Mouse (Mus musculus) small intestine, adult 2 months (tissue): ENCODE results near the gene Zfp384. TPM values are rescaled to one million over a fixed set of nuclear protein-coding genes. Genes with fewer than 3 reads are reported as not detected.
"Not testable (repeated sequence)": the region's sequence is repeated elsewhere in the genome, so short reads cannot be mapped to it uniquely, and the experiment has no call there.

ENCODE experiments used
- H3K27ac ChIP-seq: fragments of 200-500 bp; 2 replicates; pipeline ENCODE4 v1.5.1; 2012; ENCODE audit warnings: low read depth, low read length, control low read depth, inconsistent platforms; ENCODE audit not compliant: insufficient read depth
- H3K27me3 ChIP-seq: fragments of 200-500 bp; 2 replicates; pipeline ENCODE4 v1.6.1; 2012; ENCODE audit warnings: mild to moderate bottlenecking, moderate library complexity, low read length, inconsistent platforms; ENCODE audit not compliant: control insufficient read depth, insufficient read depth
- H3K36me3 ChIP-seq: fragments of 200-500 bp; 2 replicates; pipeline ENCODE4 v1.6.1; 2012; ENCODE audit warnings: mild to moderate bottlenecking, low read length, control low read depth, inconsistent platforms; ENCODE audit not compliant: control insufficient read depth, insufficient read depth
- H3K4me1 ChIP-seq: fragments of 200-500 bp; 2 replicates; pipeline ENCODE4 v1.6.1; 2012; ENCODE audit warnings: low read length, inconsistent platforms, mixed read lengths; ENCODE audit not compliant: control insufficient read depth, insufficient read depth, insufficient read length
- H3K4me3 ChIP-seq: fragments of 200-500 bp; 2 replicates; pipeline ENCODE4 v1.5.1; 2012; ENCODE audit warnings: low read depth, mild to moderate bottlenecking, control low read depth, inconsistent platforms, low read length, moderate library complexity
- CTCF ChIP-seq: fragments of 200-500 bp; IDR thresholded peaks from 2 replicates; pipeline ENCODE4 v1.5.1; 2012; ENCODE audit warnings: low read depth, mild to moderate bottlenecking, control low read depth, inconsistent platforms, low read length, moderate library complexity, mixed read lengths; ENCODE audit not compliant: insufficient replicate concordance, insufficient read length; ENCODE audit errors: extremely low read depth
- POLR2A ChIP-seq: fragments of 200-500 bp; IDR thresholded peaks from 2 replicates; pipeline ENCODE4 v1.6.1; 2012; ENCODE audit warnings: low read depth, mild to moderate bottlenecking, control low read depth, inconsistent platforms, low read length, moderate library complexity
- WGBS: fragments of 180-500 bp; shearing (Covaris S2); methylation state at CpG from one replicate; pipeline ENCODE4 v1.1.7; 2018; 5-methylcytosine and 5-hydroxymethylcytosine counted together
- polyA plus RNA-seq: library from polyadenylated mRNA; depleted of rRNA; stranded (reverse); fragments of >200 nt; gene quantifications from 2 replicates; pipeline ENCODE4 v1.2.3, GENCODE M21; 2012

Zfp384 gene
- polyA plus RNA-seq, 1 experiment, result 57.0 TPM

- Histone ChIP-seq H3K36me3 (no peaks in the 10 kb centered on the region), H3K4me3 (no peak overlapping the region), H3K27me3 (no peaks in the 10 kb centered on the region), H3K4me1 (peaks cover 26% of the 10 kb centered on the region), H3K27ac (peak overlapping the region; percentile 32; the same call in 1 of the 2 replicates)
- no peak for TF ChIP-seq POLR2A
- no peak for TF ChIP-seq CTCF
- WGBS, result 56% methylated on average over 6 of the region's 6 CpGs
These were observed 55.0 kb downstream of the Zfp384 start for GRCm38 (mm10) chr6:125063906-125064305.

- not testable (repeated sequence) for H3K4me3 ChIP-seq, H3K27ac ChIP-seq, H3K27me3 ChIP-seq, H3K36me3 ChIP-seq
- peaks cover 24% of the 10 kb centered on the region for H3K4me1 ChIP-seq
- no CpG with 5 or more reads among the region's 1 CpGs for WGBS
These were observed 56.3 kb downstream of the Zfp384 start for GRCm38 (mm10) chr6:125065223-125065622.

GRCm38 (mm10) chr6:125067571-125067995, 58.6 kb downstream of the Zfp384 start, which contains the start of gene Lpar5:
Gene Lpar5 (plus strand): TSS chr6:125067920.
- Histone ChIP-seq H3K27me3 (no peaks in the 10 kb centered on the region), H3K27ac (peak within 1 kb of the TSS; percentile 83), H3K4me1 (peaks cover 32% of the 10 kb centered on the region), H3K4me3 (peak within 1 kb of the TSS; percentile 70), H3K36me3 (no peaks in the 10 kb centered on the region)
- TF ChIP-seq POLR2A (peak; percentile 69; the same call in 1 of the 2 replicates), CTCF (no peak)
- 13% methylated on average over 8 of the region's 8 CpGs for WGBS

GRCm38 (mm10) chr6:125071170-125071895, 62.4 kb downstream of the Zfp384 start:
- Histone ChIP-seq H3K4me3 (peak overlapping the region; percentile 59), H3K27ac (peak overlapping the region; percentile 89), H3K36me3 (peaks cover 2% of the 10 kb centered on the region; the same call in 1 of the 2 replicates), H3K4me1 (peaks cover 38% of the 10 kb centered on the region), H3K27me3 (no peaks in the 10 kb centered on the region)
- peak; percentile 51 for TF ChIP-seq POLR2A
- TF ChIP-seq CTCF, result no peak
- 20% methylated on average over 18 of the region's 18 CpGs for WGBS

- Histone ChIP-seq H3K27me3 (no peaks in the 10 kb centered on the region), H3K27ac (peak overlapping the region; percentile 89), H3K4me3 (peak overlapping the region; percentile 59), H3K36me3 (peaks cover 2% of the 10 kb centered on the region; the same call in 1 of the 2 replicates), H3K4me1 (peaks cover 38% of the 10 kb centered on the region)
- TF ChIP-seq POLR2A (no peak), CTCF (no peak)
- 9% methylated on average over 2 of the region's 2 CpGs for WGBS
These were observed 62.9 kb downstream of the Zfp384 start for GRCm38 (mm10) chr6:125071896-125072279.

- TF ChIP-seq POLR2A (no peak), CTCF (no peak)
- 12% methylated on average over 8 of the region's 8 CpGs for WGBS
- Histone ChIP-seq H3K27ac (peak overlapping the region; percentile 65), H3K36me3 (peaks cover 4% of the 10 kb centered on the region; the same call in 1 of the 2 replicates), H3K27me3 (no peaks in the 10 kb centered on the region), H3K4me3 (0 out of 2 replicates have a peak overlapping the region, but pooled peaks have one; percentile 4), H3K4me1 (peaks cover 32% of the 10 kb centered on the region; the same call in 1 of the 2 replicates)
These were observed 64.9 kb downstream of the Zfp384 start for GRCm38 (mm10) chr6:125073825-125074224.

GRCm38 (mm10) chr6:125081394-125081793, 72.4 kb downstream of the Zfp384 start:
- TF ChIP-seq CTCF, result no peak
- TF ChIP-seq POLR2A, result no peak
- 69% methylated on average over 25 of the region's 25 CpGs for WGBS
- Histone ChIP-seq H3K36me3 (peaks cover 24% of the 10 kb centered on the region), H3K27ac (no peak overlapping the region), H3K27me3 (no peaks in the 10 kb centered on the region), H3K4me1 (peaks cover 15% of the 10 kb centered on the region), H3K4me3 (peak overlapping the region; percentile 28)
